Mouse (Mus musculus): ENCODE results near the gene Olfr1330. TPM values are rescaled to one million over a fixed set of nuclear protein-coding genes. Genes with fewer than 3 reads are reported as not detected.
"Not testable (repeated sequence)": the region's sequence is repeated elsewhere in the genome, so short reads cannot be mapped to it uniquely, and the experiment has no call there.

The Olfr1330 gene
- not detected for total RNA-seq (2021)
- long read RNA-seq, partial matches to known transcripts = 0 of 1 reads
- long read RNA-seq, other reads (novel, unspliced or antisense) = 0 of 1 reads

DNA sequence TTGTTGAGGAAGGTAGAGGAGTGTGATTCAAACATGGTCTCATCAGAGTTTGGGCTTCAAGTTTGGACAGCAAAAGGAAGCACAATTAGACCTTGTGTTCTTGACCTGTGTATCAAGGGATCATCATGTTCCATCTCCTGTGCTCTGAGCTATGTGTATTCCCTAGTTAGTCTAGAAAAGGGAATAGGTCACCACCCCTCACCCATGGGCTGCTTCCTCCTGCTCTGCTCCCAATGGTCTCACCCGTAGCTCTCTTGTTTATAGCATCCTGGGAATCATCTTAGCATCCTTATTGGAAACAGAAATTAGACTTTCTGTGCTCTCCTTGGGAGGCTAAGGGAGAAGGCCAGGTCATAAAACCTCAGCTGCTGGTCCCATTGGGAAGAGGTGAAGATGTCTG lies at the start of gene Olfr1330:
TSS of gene Olfr1330 (plus strand) at position 301 of the 400 bp plus-strand sequence.
- DNase-seq (ENCODE audit: low spot score in 2 of 2) = no peak

DNA sequence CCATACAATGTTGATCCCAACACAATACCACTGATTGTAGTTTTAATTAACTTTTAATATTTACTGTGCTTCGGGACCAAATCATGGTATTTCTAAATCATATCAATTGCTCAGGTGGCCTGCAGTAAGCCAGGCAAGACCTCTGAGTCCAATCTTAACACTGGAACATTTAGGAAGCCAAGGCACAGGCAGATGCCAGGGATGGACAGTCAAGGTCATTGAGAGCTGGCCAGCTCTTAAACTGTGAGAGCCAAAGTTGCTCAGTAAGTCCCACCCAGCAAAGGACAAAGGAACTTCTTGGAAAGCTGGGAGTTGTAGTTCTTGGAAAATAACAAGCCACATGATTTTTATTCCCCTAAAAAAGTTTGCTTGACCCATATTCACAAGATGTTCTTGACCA lies 26.6 kb upstream of the Olfr1330 start:
- DNase-seq (ENCODE audit: low spot score in 2 of 2) = no peak

GRCm38 (mm10) chr4:118862704-118863103 lies 25.7 kb upstream of the Olfr1330 start:
- DNase-seq (ENCODE audit: low spot score in 2 of 2) = no peak

- no peak for DNase-seq (ENCODE audit: low spot score in 2 of 2)
Measured at GRCm38 (mm10) chr4:118864349-118864748, 24.0 kb upstream of the Olfr1330 start, which contains the start of gene Olfr1331. TSS of gene Olfr1331 (plus strand) at chr4:118864649.

DNA sequence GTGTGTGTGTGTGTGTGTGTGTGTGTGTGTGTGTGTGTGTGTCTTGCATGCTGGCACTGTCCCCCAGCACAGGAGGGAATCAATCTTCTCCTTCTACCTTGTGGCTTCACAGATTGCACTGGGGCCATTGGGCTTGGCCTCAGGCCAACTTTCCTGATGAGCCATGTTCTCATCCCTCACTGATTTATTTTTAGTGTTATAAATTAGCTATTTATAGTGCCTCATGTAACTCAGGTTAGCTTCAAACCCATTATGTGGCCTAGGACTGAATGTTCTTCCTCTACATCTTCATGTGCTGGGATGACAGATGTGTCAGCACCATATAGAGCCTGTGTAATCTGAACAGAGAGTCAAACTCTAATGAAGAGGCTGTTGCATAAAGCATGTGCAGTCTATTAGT lies 20.8 kb upstream of the Olfr1330 start:
- DNase-seq (ENCODE audit: low spot score in 2 of 2) = no peak

GRCm38 (mm10) chr4:118901981-118902380 lies 13.6 kb downstream of the Olfr1330 start:
- no peak for DNase-seq (ENCODE audit: low spot score in 2 of 2)

DNA sequence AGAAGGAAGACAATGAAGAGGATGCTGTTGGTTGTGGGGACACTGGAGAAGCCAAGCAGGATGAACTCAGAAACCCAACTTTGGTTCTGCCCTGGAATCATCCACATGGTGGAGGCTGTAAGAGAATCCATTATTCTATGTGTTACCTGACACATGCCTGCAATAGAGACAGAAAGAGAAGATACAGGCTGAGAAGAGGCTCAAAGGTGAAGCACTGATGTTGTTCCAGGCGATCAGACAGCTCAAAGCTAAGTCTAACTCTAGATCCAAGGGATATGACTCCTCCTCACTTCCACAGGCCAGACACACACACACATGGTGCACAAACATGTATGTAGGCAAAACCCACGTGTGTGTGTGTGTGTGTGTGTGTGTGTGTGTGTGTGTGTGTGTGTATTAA lies 29.0 kb downstream of the Olfr1330 start, which contains the start of gene Olfr1329:
TSS of gene Olfr1329 (minus strand) at position 101 of the 400 bp plus-strand sequence.
- not testable (repeated sequence) for DNase-seq (ENCODE audit: low spot score in 2 of 2)

DNA sequence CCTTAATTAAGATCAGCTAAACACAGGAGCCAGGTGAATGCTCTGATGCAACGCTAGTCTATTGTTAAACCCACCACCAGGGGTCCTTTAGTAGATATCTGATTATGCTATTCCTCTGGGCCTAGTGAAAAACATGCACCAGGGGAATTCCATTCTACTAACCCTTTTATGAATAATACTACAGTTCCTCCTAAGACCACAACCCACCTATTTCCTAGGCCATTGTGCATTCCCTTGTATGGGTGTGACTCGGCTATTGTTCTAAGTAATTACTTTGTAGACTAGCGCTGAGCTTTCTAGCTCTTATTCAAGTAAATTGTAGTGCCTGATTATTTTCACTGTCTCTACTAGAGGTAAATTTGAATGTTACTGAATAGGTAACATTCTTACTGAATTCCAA lies 42.9 kb downstream of the Olfr1330 start:
- DNase-seq (ENCODE audit: low spot score in 2 of 2) = not testable (repeated sequence)

- DNase-seq (ENCODE audit: low spot score in 2 of 2) = no peak
Measured at GRCm38 (mm10) chr4:118938512-118938911, 50.1 kb downstream of the Olfr1330 start, which contains the start of gene Olfr1328. TSS of gene Olfr1328 (minus strand) at chr4:118938612.

Other genes starting within 250 kb of the Olfr1330 start
- not detected for gene Olfr62, start 229.6 kb upstream of the Olfr1330 start, total RNA-seq (2021)
- gene Olfr1342, start 195.8 kb upstream of the Olfr1330 start, total RNA-seq (2021) = not detected
- gene Olfr1341, start 185.1 kb upstream of the Olfr1330 start, total RNA-seq (2021) = not detected
- gene Olfr1340, start 168.5 kb upstream of the Olfr1330 start, total RNA-seq (2021) = not detected
- not detected for gene Olfr1339, start 156.4 kb upstream of the Olfr1330 start, total RNA-seq (2021)
- not detected for gene Olfr1338, start 129.9 kb upstream of the Olfr1330 start, total RNA-seq (2021)
- gene Olfr1337, start 106.0 kb upstream of the Olfr1330 start, total RNA-seq (2021) = not detected
- gene Olfr1335, start 78.7 kb upstream of the Olfr1330 start, total RNA-seq (2021) = not detected
- not detected for gene Olfr1333, start 52.3 kb upstream of the Olfr1330 start, total RNA-seq (2021)
- gene Olfr1331, start 23.9 kb upstream of the Olfr1330 start, total RNA-seq (2021) = not detected
- gene Olfr1329, start 28.9 kb downstream of the Olfr1330 start, total RNA-seq (2021) = not detected
- not detected for gene Olfr1328, start 50.0 kb downstream of the Olfr1330 start, total RNA-seq (2021)
- 1 to 10 TPM in 1 of 2 experiments, under 1 TPM in 1; 0.46 to 1.1 TPM for gene Lao1, start 73.0 kb downstream of the Olfr1330 start, total RNA-seq (2021)
- gene Slc2a1, start 220.1 kb downstream of the Olfr1330 start, total RNA-seq (2021) = 10 to 100 TPM; 53.4 to 60.4 TPM

Data from layer of hippocampus, postnatal 10 days (tissue).